Mouse (Mus musculus) ES-E14 (cell line): ENCODE data around the gene Plekhg5.

Experiments
- CHD2 ChIP-seq: IDR thresholded peaks from 2 replicates; pipeline ENCODE4 v1.6.1; 2014; ENCODE audit warnings: mild to moderate bottlenecking, low read depth, low read length, inconsistent platforms
- MAFK ChIP-seq: IDR thresholded peaks from 2 replicates; pipeline ENCODE4 v1.6.1; 2014; ENCODE audit warnings: mild to moderate bottlenecking, low read depth, low read length, inconsistent platforms; ENCODE audit not compliant: insufficient read depth
- ZC3H11A ChIP-seq: IDR thresholded peaks from 2 replicates; pipeline ENCODE4 v1.6.1; 2012; ENCODE audit warnings: low read depth, mild to moderate bottlenecking, inconsistent platforms, low read length, borderline replicate concordance
- ZNF384 ChIP-seq: IDR thresholded peaks from 2 replicates; pipeline ENCODE4 v1.6.1; 2012; ENCODE audit warnings: low read depth, low read length, inconsistent platforms

- no peak for TF ChIP-seq MAFK
- TF ChIP-seq ZNF384 = no peak
- TF ChIP-seq CHD2 = no peak
- TF ChIP-seq ZC3H11A = no peak
These were observed 43.8 kb downstream of the Plekhg5 start, which contains the start of gene Tnfrsf25 for GRCm38 (mm10) chr4:152115921-152116612.
